Mouse (Mus musculus): ENCODE results near the gene Cbx3.

Cbx3 gene

GRCm38 (mm10) chr6:51524321-51524931 lies 54.3 kb downstream of the Cbx3 start:
- DNase-seq (ENCODE audit: low spot score): peak; percentile 63

DNA sequence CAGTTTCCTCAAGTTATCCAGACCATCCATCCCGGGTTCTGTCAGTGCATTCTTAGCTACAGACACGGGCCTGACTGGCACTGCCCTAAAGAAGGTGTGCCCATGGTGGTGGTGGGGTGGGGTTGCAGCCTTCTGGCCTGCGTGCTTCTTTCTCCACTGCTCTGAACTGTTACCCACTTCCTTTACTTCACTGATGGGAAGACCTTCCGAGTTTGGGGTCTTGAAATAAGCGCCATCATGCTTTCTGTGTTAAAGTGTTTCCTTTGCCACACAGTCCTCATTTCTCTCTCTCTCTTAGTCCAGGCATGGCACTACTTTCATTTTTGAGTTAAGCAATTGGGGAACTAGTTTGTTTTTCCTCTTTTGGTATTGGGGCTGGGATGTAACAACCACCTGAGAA lies 54.8 kb downstream of the Cbx3 start:
- no peak for DNase-seq (ENCODE audit: low spot score)

DNA sequence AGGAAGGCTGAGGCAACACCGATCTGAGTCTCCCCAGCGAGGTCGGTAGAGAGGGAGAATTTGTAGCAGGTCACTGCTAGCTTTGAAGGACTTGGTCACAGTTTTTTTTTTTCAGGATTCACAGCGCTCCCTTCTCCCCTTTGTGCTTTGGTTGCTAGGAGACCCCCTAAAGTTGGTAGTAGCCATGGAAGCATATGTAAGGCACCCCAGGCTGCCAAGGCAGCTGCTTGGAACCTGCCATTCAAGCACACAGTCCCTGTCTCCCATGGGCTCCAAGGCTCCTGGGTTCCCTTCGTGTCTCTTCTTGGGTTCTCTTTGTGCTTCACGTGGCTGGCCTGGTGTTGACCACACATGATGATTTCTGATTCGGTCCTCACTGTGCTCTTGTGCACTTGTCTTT lies 59.3 kb downstream of the Cbx3 start:
- no peak for DNase-seq (ENCODE audit: low spot score)

Measured in MN1 (cell line).